Mouse (Mus musculus) stomach, embryonic 14.5 days (tissue): ENCODE results near the gene Gsdme. TPM values are rescaled to one million over a fixed set of nuclear protein-coding genes. Genes with fewer than 3 reads are reported as not detected.

Experiments used
- ATAC-seq: fragments of 200-750 bp; cut with Nextera tagmentation; 2 replicates; pipeline ENCODE4 v1.8.0; 2017; ENCODE audit warnings: low read depth, moderate TSS enrichment; ENCODE audit not compliant: insufficient number of reproducible peaks, insufficient read depth, low FRiP score
- H3K27ac ChIP-seq: fragments of 300-500 bp; sonication (generic); 2 replicates; pipeline ENCODE4 v1.5.1; 2014; ENCODE audit warnings: mild to moderate bottlenecking, low read length, moderate library complexity, mixed read lengths
- H3K27me3 ChIP-seq: fragments of 300-500 bp; sonication (generic); 2 replicates; pipeline ENCODE4 v1.6.1; 2014; ENCODE audit warnings: low read length, control low read depth, mixed read lengths; ENCODE audit not compliant: control insufficient read depth, insufficient read depth
- H3K36me3 ChIP-seq: fragments of 300-500 bp; sonication (generic); 2 replicates; pipeline ENCODE4 v1.6.1; 2014; ENCODE audit warnings: mild to moderate bottlenecking, control low read depth, low read length, moderate library complexity, mixed read lengths; ENCODE audit not compliant: control insufficient read depth, insufficient read depth
- H3K4me1 ChIP-seq: fragments of 300-500 bp; sonication (generic); 2 replicates; pipeline ENCODE4 v1.6.1; 2014; ENCODE audit warnings: low read length, control low read depth, mixed read lengths; ENCODE audit not compliant: control insufficient read depth, insufficient read depth
- H3K4me2 ChIP-seq: fragments of 300-500 bp; sonication (generic); replicated peaks from 2 replicates; pipeline ENCODE4 v1.6.1; 2014; ENCODE audit warnings: low read depth, low read length, control low read depth
- H3K4me3 ChIP-seq: fragments of 300-500 bp; sonication (generic); 2 replicates; pipeline ENCODE4 v1.5.1; 2014; ENCODE audit warnings: low read depth, low read length, control low read depth
- H3K9ac ChIP-seq: fragments of 300-500 bp; sonication (generic); replicated peaks from 2 replicates; pipeline ENCODE4 v1.6.1; 2014; ENCODE audit warnings: low read depth, mild to moderate bottlenecking, control low read depth, low read length, moderate library complexity, mixed read lengths
- H3K9me3 ChIP-seq: fragments of 300-500 bp; sonication (generic); 2 replicates; pipeline ENCODE4 v1.6.1; 2016; ENCODE audit warnings: low read depth, low read length, control low read depth; ENCODE audit not compliant: control insufficient read depth
- WGBS: fragments of 180-500 bp; shearing (Covaris S2); extraction: QIAGEN DNeasy Blood & Tissue Kit; methylation state at CpG from one replicate; pipeline ENCODE4 v1.1.7; 2014; 5-methylcytosine and 5-hydroxymethylcytosine counted together
- polyA plus RNA-seq: library from polyadenylated mRNA; unstranded; fragments of >200 nt; fragmentation: Nextera tagmentation; extraction: Ambion mirVana; gene quantifications from 2 replicates; pipeline ENCODE4 v1.2.1, GENCODE M21; 2014

The Gsdme gene
- polyA plus RNA-seq, 1 experiment from 2014 or later: 38.6 TPM

- Histone ChIP-seq H3K4me1 (no peaks in the 10 kb centered on the region), H3K9me3 (no peaks in the 10 kb centered on the region), H3K4me2 (no peak overlapping the region), H3K27me3 (no peaks in the 10 kb centered on the region), H3K36me3 (no peaks in the 10 kb centered on the region), H3K4me3 (no peak overlapping the region), H3K27ac (no peak overlapping the region), H3K9ac (no peak overlapping the region)
- WGBS: 88% methylated on average over 2 of the region's 2 CpGs
- ATAC-seq: no peak
Observed at GRCm38 (mm10) chr6:50239902-50240301, 23.8 kb downstream of the Gsdme start.

- H3K27ac ChIP-seq: no peak overlapping the region
- H3K4me1 ChIP-seq: no peaks in the 10 kb centered on the region
- no peak for ATAC-seq
- no peak overlapping the region for H3K9ac ChIP-seq
- H3K36me3 ChIP-seq: no peaks in the 10 kb centered on the region
- 75% methylated on average over 2 of the region's 2 CpGs for WGBS
- H3K27me3 ChIP-seq: no peaks in the 10 kb centered on the region
- H3K9me3 ChIP-seq: no peaks in the 10 kb centered on the region
- H3K4me3 ChIP-seq: no peak overlapping the region
- no peak overlapping the region for H3K4me2 ChIP-seq
Observed at GRCm38 (mm10) chr6:50237963-50238362, 25.7 kb downstream of the Gsdme start.

DNA sequence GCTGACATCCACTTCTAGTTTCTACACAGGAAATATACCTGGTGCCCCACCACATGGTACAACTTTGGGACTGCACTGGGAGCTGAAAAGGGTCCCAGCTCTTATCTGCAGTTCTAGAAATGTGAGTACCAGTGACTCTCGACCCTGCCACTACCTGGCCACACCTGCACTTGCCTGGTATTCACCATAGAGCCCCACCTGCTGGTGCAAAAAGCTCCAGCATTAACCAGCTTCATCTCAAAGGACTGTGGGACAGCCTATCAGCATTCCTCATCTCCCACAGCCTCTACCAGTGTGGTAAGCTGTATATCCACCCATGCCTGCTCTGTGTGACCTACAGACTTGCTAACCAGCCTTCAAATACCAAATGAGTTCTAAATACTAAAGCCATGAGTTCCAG lies 30.7 kb downstream of the Gsdme start:
- H3K4me1 ChIP-seq: no peaks in the 10 kb centered on the region
- H3K27me3 ChIP-seq: no peaks in the 10 kb centered on the region
- no peak overlapping the region for H3K4me2 ChIP-seq
- no peak overlapping the region for H3K27ac ChIP-seq
- no peak for ATAC-seq
- WGBS: 27% methylated on average over 1 of the region's 1 CpGs
- H3K9ac ChIP-seq: no peak overlapping the region
- no peak overlapping the region for H3K4me3 ChIP-seq
- H3K36me3 ChIP-seq: no peaks in the 10 kb centered on the region
- H3K9me3 ChIP-seq: no peaks in the 10 kb centered on the region

GRCm38 (mm10) chr6:50231288-50231687 lies 32.4 kb downstream of the Gsdme start:
- no peaks in the 10 kb centered on the region for H3K27me3 ChIP-seq
- H3K9ac ChIP-seq: no peak overlapping the region
- H3K9me3 ChIP-seq: no peaks in the 10 kb centered on the region
- H3K4me2 ChIP-seq: no peak overlapping the region
- H3K4me3 ChIP-seq: no peak overlapping the region
- 93% methylated on average over 5 of the region's 5 CpGs for WGBS
- H3K27ac ChIP-seq: no peak overlapping the region
- no peaks in the 10 kb centered on the region for H3K36me3 ChIP-seq
- no peaks in the 10 kb centered on the region for H3K4me1 ChIP-seq
- no peak for ATAC-seq

DNA sequence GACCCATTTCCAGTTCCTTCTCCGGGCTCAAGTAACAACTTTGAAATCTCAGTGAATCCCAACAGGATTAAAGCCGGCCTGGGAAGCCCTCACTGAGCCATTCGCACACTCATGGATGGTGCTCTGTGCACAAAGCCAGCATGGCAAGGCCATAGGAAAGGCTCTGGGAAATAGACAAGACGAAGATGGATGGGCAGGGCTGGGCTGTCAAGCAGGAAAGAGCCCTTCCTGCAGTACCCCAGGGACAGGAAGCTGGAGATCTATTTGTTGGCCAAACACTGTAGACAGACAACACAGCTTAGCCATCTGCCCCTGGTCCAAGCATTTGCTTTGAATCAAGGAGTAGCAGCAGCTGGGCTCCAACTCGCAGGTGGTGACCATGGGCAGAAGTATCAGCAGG lies 35.5 kb downstream of the Gsdme start:
- Histone ChIP-seq H3K27ac (no peak overlapping the region), H3K4me2 (no peak overlapping the region), H3K4me3 (no peak overlapping the region), H3K4me1 (no peaks in the 10 kb centered on the region), H3K9ac (no peak overlapping the region), H3K36me3 (no peaks in the 10 kb centered on the region), H3K27me3 (no peaks in the 10 kb centered on the region), H3K9me3 (no peaks in the 10 kb centered on the region)
- ATAC-seq: no peak
- WGBS: 69% methylated on average over 5 of the region's 5 CpGs

GRCm38 (mm10) chr6:50225232-50225631 lies 38.4 kb downstream of the Gsdme start:
- no peaks in the 10 kb centered on the region for H3K27me3 ChIP-seq
- no peak overlapping the region for H3K4me3 ChIP-seq
- H3K27ac ChIP-seq: no peak overlapping the region
- no peaks in the 10 kb centered on the region for H3K4me1 ChIP-seq
- H3K4me2 ChIP-seq: no peak overlapping the region
- WGBS: 78% methylated on average over 5 of the region's 5 CpGs
- H3K36me3 ChIP-seq: no peaks in the 10 kb centered on the region
- no peaks in the 10 kb centered on the region for H3K9me3 ChIP-seq
- no peak overlapping the region for H3K9ac ChIP-seq
- ATAC-seq: no peak

GRCm38 (mm10) chr6:50223606-50224005 lies 40.1 kb downstream of the Gsdme start:
- no peak overlapping the region for H3K9ac ChIP-seq
- H3K4me2 ChIP-seq: no peak overlapping the region
- ATAC-seq: no peak
- H3K4me3 ChIP-seq: no peak overlapping the region
- no peaks in the 10 kb centered on the region for H3K4me1 ChIP-seq
- no peaks in the 10 kb centered on the region for H3K27me3 ChIP-seq
- WGBS: 89% methylated on average over 4 of the region's 4 CpGs
- no peaks in the 10 kb centered on the region for H3K36me3 ChIP-seq
- no peaks in the 10 kb centered on the region for H3K9me3 ChIP-seq
- no peak overlapping the region for H3K27ac ChIP-seq

GRCm38 (mm10) chr6:50222986-50223385 lies 40.7 kb downstream of the Gsdme start:
- Histone ChIP-seq H3K27me3 (no peaks in the 10 kb centered on the region), H3K9ac (no peak overlapping the region), H3K4me3 (no peak overlapping the region), H3K4me2 (no peak overlapping the region), H3K36me3 (no peaks in the 10 kb centered on the region), H3K4me1 (no peaks in the 10 kb centered on the region), H3K27ac (no peak overlapping the region), H3K9me3 (no peaks in the 10 kb centered on the region)
- WGBS: 72% methylated on average over 5 of the region's 5 CpGs
- no peak for ATAC-seq

DNA sequence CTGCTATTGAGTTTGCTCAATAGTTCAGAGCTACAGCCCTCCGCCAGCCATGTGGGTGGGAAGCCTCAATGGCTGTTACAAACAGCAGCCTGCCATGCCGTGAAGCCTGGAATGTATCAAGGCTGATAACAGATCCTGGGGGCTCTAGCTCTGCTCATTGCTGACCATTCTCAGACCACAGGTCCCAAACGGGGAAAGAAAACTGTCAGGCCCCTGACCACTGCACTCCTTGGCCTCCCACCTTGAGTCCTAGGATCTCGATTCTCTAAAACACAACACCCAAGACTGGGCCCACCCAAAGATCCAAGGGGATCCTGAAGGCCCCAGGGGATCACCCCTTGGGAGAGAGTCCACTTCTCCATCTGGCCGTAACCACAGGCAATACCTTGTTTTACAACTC lies 41.3 kb downstream of the Gsdme start:
- Histone ChIP-seq H3K27ac (no peak overlapping the region), H3K4me1 (no peaks in the 10 kb centered on the region), H3K36me3 (no peaks in the 10 kb centered on the region), H3K4me2 (no peak overlapping the region), H3K27me3 (no peaks in the 10 kb centered on the region), H3K4me3 (no peak overlapping the region), H3K9ac (no peak overlapping the region), H3K9me3 (no peaks in the 10 kb centered on the region)
- WGBS: 69% methylated on average over 5 of the region's 5 CpGs
- ATAC-seq: no peak
